9 mouse cellular contexts compared by ENCODE assay signal in genomic region chr7:45237747-45238699, GRCm38 (mm10). TPM values are rescaled to one million over a fixed set of nuclear protein-coding genes. Genes with fewer than 3 reads are reported as not detected.
DNase-seq lines count a peak whose midpoint lies in the region; ATAC-seq and TF ChIP-seq lines count a peak whose summit lies in the region.
"Had no signal": no experiment of that assay in that cellular context is flagged by ENCODE, and none has a peak within 500 bp of the region (broad histone marks: within the 10 kb centered on the region; RNA-seq: fewer than 3 reads in every experiment).

No protein-coding gene starts in this region.

- 73% methylated on average over 17 of the region's 17 CpGs for WGBS in intestine, embryonic 15.5 days
- 76% methylated on average over 17 of the region's 17 CpGs for WGBS in intestine, embryonic 16.5 days

- H3K4me1 ChIP-seq in intestine, embryonic 15.5 days (replicated peaks): peaks cover 28% of the 10 kb centered on the region
- H3K4me1 ChIP-seq in intestine, embryonic 16.5 days (ENCODE audit: control insufficient read depth, insufficient read depth, low read length): peaks cover 29% of the 10 kb centered on the region
- peaks cover 17 to 33% of the 10 kb centered on the region in 2 experiments for H3K4me1 ChIP-seq in ES-E14 (ENCODE audit: control insufficient read depth in 2 of 2, insufficient read depth in 2 of 2, low read length in 2 of 2, poor library complexity in 1 of 2)

- H3K27me3 ChIP-seq in intestine, embryonic 15.5 days (replicated peaks): peaks cover 5% of the 10 kb centered on the region
- H3K27me3 ChIP-seq in intestine, embryonic 16.5 days (replicated peaks; ENCODE audit: control insufficient read depth, insufficient read depth, low read length): 0 out of 2 replicates have a peak, but pooled peaks cover 3% of the 10 kb centered on the region

- no peaks in the 10 kb centered on the region for H3K36me3 ChIP-seq in intestine, embryonic 15.5 days
- H3K36me3 ChIP-seq in intestine, embryonic 16.5 days (ENCODE audit: control insufficient read depth, insufficient read depth, low read length): no peaks in the 10 kb centered on the region
- peaks cover 5% of the 10 kb centered on the region for H3K36me3 ChIP-seq in ES-E14 (ENCODE audit: control insufficient read depth, insufficient read depth, low read length, poor library complexity, severe bottlenecking)

- H3K4me3 ChIP-seq in intestine, embryonic 15.5 days (replicated peaks): no peak overlapping the region
- no peak overlapping the region for H3K4me3 ChIP-seq in intestine, embryonic 16.5 days (ENCODE audit: low read length)
- peak overlapping the region; percentile 7 to 53; a peak in 3 of 4 replicates for H3K4me3 ChIP-seq in ES-E14 (ENCODE audit: insufficient read depth in 1 of 2, low read depth in 1 of 2, low read length in 2 of 2, poor library complexity in 1 of 2, severe bottlenecking in 1 of 2)
- H3K4me3 ChIP-seq: embryonic facial prominence, embryonic 13.5 days had no signal

- DNase-seq in ES-E14 (ENCODE audit: low read depth, low spot score): no peak
- DNase-seq in naive thymus-derived CD4-positive, alpha-beta T cell, adult 2 months (ENCODE audit: low read depth): peak; percentile 35
- no peak for DNase-seq in kidney, postnatal 10 days
- DNase-seq in layer of hippocampus, adult 9-11 months: no peak
- DNase-seq in urinary bladder, postnatal 36 days (ENCODE audit: low spot score in 2 of 2): no peak

- no peaks in the 10 kb centered on the region for H3K9me3 ChIP-seq in intestine, embryonic 15.5 days
- H3K9me3 ChIP-seq in intestine, embryonic 16.5 days (ENCODE audit: control insufficient read depth, low read length): no peaks in the 10 kb centered on the region
- no peaks in the 10 kb centered on the region for H3K9me3 ChIP-seq in ES-E14 (ENCODE audit: control insufficient read depth, insufficient read depth, low read depth, low read length)
- H3K9me3 ChIP-seq: embryonic facial prominence, embryonic 13.5 days had no signal

- in situ Hi-C loops in ES-E14 (cut with MboI; ENCODE audit: low sequenced_read_pairs in 2 of 2, unreplicated experiment in 2 of 2): no loop called here

- 0 out of 2 replicates have a peak overlapping the region, but pooled peaks have one; percentile 5 for H3K9ac ChIP-seq in intestine, embryonic 15.5 days
- no peak overlapping the region for H3K9ac ChIP-seq in intestine, embryonic 16.5 days (ENCODE audit: low read depth, low read length)
- H3K9ac ChIP-seq in ES-E14 (ENCODE audit: insufficient read depth, low read depth, low read length, poor library complexity, severe bottlenecking): peak overlapping the region; percentile 66; the same call in 1 of the 2 replicates
- H3K9ac ChIP-seq: embryonic facial prominence, embryonic 13.5 days had no signal

- H3K27ac ChIP-seq in intestine, embryonic 15.5 days: no peak overlapping the region
- H3K27ac ChIP-seq in intestine, embryonic 16.5 days (ENCODE audit: low read length): no peak overlapping the region
- peak overlapping the region; percentile 67; the same call in 1 of the 2 replicates for H3K27ac ChIP-seq in ES-E14 (ENCODE audit: insufficient read depth, low read depth, low read length, poor library complexity, severe bottlenecking)
- H3K27ac ChIP-seq: embryonic facial prominence, embryonic 13.5 days had no signal

- ATAC-seq in intestine, embryonic 15.5 days: no peak
- ATAC-seq in intestine, embryonic 16.5 days: no peak
- peak; percentile 2 for ATAC-seq in inflammation-experienced regulatory T-cells, adult 6 months

- H3K4me2 ChIP-seq in intestine, embryonic 15.5 days (replicated peaks): no peak overlapping the region
- H3K4me2 ChIP-seq in intestine, embryonic 16.5 days (ENCODE audit: low read depth, low read length): no peak overlapping the region
- H3K4me2 ChIP-seq: embryonic facial prominence, embryonic 13.5 days had no signal

TF ChIP-seq in ES-E14, 5 proteins besides CTCF, POLR2A, EP300 and RAD21:
- TF ChIP-seq ZC3H11A (IDR thresholded peaks at IDR 0.05; ENCODE audit: borderline replicate concordance, low read depth, low read length) (no peak), ZNF384 (IDR thresholded peaks at IDR 0.05; ENCODE audit: low read depth, low read length) (no peak), CHD2 (IDR thresholded peaks at IDR 0.05; ENCODE audit: low read depth, low read length) (no peak), MAFK (IDR thresholded peaks at IDR 0.05; ENCODE audit: insufficient read depth, low read depth, low read length) (no peak), HCFC1 (IDR thresholded peaks at IDR 0.05; ENCODE audit: borderline replicate concordance, insufficient read depth, low read length) (no peak)
TF ChIP-seq in ES-E14: peak in this region for 0.

RNA-seq across cellular contexts. Expression of gene Cd37, which starts 0.9 kb away (rescaled TPM):
- polyA plus RNA-seq in intestine, embryonic 15.5 days (2015; fragmentation: Nextera tagmentation; extraction: Ambion mirVana): 3.5 and 3.6 TPM in 2 replicates
- 4.2 and 5.0 TPM in 2 replicates for polyA plus RNA-seq in intestine, embryonic 16.5 days (2015; fragmentation: Nextera tagmentation; extraction: Ambion mirVana)
- 37.6 and 50.8 TPM in 2 replicates for total RNA-seq in ES-E14 (2012; rRNA removed)
- 100 to 1,000 TPM; 390 to 554 (median 476) TPM for polyA plus RNA-seq in inflammation-experienced regulatory T-cells, adult 6 months (2017; shearing (Covaris generic))

RNA-seq across cellular contexts. Expression of gene Slc6a16, which starts 2.9 kb away (rescaled TPM):
- not detected in 2 replicates for polyA plus RNA-seq in intestine, embryonic 15.5 days (2015; fragmentation: Nextera tagmentation; extraction: Ambion mirVana)
- not detected in 2 replicates for polyA plus RNA-seq in intestine, embryonic 16.5 days (2015; fragmentation: Nextera tagmentation; extraction: Ambion mirVana)
- 12.7 and 14.6 TPM in 2 replicates for total RNA-seq in ES-E14 (2012; rRNA removed)
- polyA plus RNA-seq in inflammation-experienced regulatory T-cells, adult 6 months (2017; shearing (Covaris generic)): not detected

RNA-seq across cellular contexts. Expression of gene Tead2, which starts 22.5 kb away (rescaled TPM):
- 93.2 and 97.0 TPM in 2 replicates for polyA plus RNA-seq in intestine, embryonic 15.5 days (2015; fragmentation: Nextera tagmentation; extraction: Ambion mirVana)
- 69.6 and 82.1 TPM in 2 replicates for polyA plus RNA-seq in intestine, embryonic 16.5 days (2015; fragmentation: Nextera tagmentation; extraction: Ambion mirVana)
- 95.9 and 111 TPM in 2 replicates for total RNA-seq in ES-E14 (2012; rRNA removed)
- 1 to 10 TPM; 2.0 to 4.2 (median 3.2) TPM for polyA plus RNA-seq in inflammation-experienced regulatory T-cells, adult 6 months (2017; shearing (Covaris generic))

RNA-seq across cellular contexts. Expression of gene Dkkl1, which starts 26.1 kb away (rescaled TPM):
- polyA plus RNA-seq in intestine, embryonic 15.5 days (2015; fragmentation: Nextera tagmentation; extraction: Ambion mirVana): 1.0 and 1.1 TPM in 2 replicates
- polyA plus RNA-seq in intestine, embryonic 16.5 days (2015; fragmentation: Nextera tagmentation; extraction: Ambion mirVana): 0.86 and 1.3 TPM in 2 replicates
- total RNA-seq in ES-E14 (2012; rRNA removed): 4.7 and 6.9 TPM in 2 replicates
- 10 to 100 TPM; 17.5 to 50.4 (median 28.3) TPM for polyA plus RNA-seq in inflammation-experienced regulatory T-cells, adult 6 months (2017; shearing (Covaris generic))

RNA-seq across cellular contexts. Expression of gene Ccdc155, which starts 33.3 kb away (rescaled TPM):
- polyA plus RNA-seq in intestine, embryonic 15.5 days (2015; fragmentation: Nextera tagmentation; extraction: Ambion mirVana): 0.61 and 0.69 TPM in 2 replicates
- 0.44 and 0.62 TPM in 2 replicates for polyA plus RNA-seq in intestine, embryonic 16.5 days (2015; fragmentation: Nextera tagmentation; extraction: Ambion mirVana)
- total RNA-seq in ES-E14 (2012; rRNA removed): 2.4 and 2.7 TPM in 2 replicates
- polyA plus RNA-seq in inflammation-experienced regulatory T-cells, adult 6 months (2017; shearing (Covaris generic)): under 1 TPM in 1 of 3 experiments, not detected in 2; 0.24 TPM

Comparison
In these comparisons a context has a peak if more than half of its experiments do, and no peak if none do; other contexts are left out.
1. H3K4me3 ChIP-seq: peak in ES-E14 (2 of 2); none in intestine, embryonic 15.5 days (single experiment) and intestine, embryonic 16.5 days (single experiment).
2. RNA of gene Cd37, which starts 0.9 kb away (polyA plus RNA-seq): 390 to 554 TPM in inflammation-experienced regulatory T-cells, adult 6 months; 4.2 to 5.0 TPM in intestine, embryonic 16.5 days and 3.5 to 3.6 TPM in intestine, embryonic 15.5 days; every median in the first group is over 10 times any median in the second.
3. RNA of gene Tead2, which starts 22.5 kb away (polyA plus RNA-seq): 93.2 to 97.0 TPM in intestine, embryonic 15.5 days and 69.6 to 82.1 TPM in intestine, embryonic 16.5 days; 2.0 to 4.2 TPM in inflammation-experienced regulatory T-cells, adult 6 months; every median in the first group is over 10 times any median in the second.